Mouse (Mus musculus) testis, adult 2 months (tissue): ENCODE data around the gene Arid1b.

ENCODE experiments used
- CTCF ChIP-seq: fragments of 200-500 bp; IDR thresholded peaks from 2 replicates; pipeline ENCODE4 v1.5.1; 2012; ENCODE audit warnings: low read depth, mild to moderate bottlenecking, inconsistent platforms, low read length, moderate library complexity; ENCODE audit not compliant: control insufficient read depth, insufficient read depth, insufficient replicate concordance
- POLR2A ChIP-seq: fragments of 200-500 bp; IDR thresholded peaks from 2 replicates; pipeline ENCODE4 v1.6.1; 2012; ENCODE audit warnings: low read depth, mild to moderate bottlenecking, inconsistent platforms, low read length, moderate library complexity; ENCODE audit not compliant: control insufficient read depth

DNA sequence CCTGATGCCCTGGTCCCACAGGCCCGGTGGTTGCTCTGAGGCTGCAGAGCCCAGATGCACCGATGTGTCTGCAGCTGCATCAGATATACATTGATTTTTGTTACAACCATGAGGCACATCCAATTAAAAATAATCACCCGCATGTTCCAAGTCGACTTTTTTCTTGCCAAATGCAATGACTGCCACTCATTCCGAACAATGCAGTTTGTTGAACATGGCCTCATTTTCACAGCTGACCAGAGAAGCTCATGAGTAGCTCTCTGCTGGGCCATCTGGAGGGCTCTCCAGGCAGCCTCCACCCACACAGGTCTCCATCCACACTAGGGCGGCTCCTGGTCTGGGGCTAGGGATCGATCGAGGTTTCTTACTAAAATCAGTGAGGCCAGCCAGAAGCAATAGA, 378.8 kb downstream of the Arid1b start:
- no peak for TF ChIP-seq POLR2A
- no peak for TF ChIP-seq CTCF
